Mouse (Mus musculus) embryonic facial prominence, embryonic 12.5 days (tissue): ENCODE results near the gene Arnt. TPM values are rescaled to one million over a fixed set of nuclear protein-coding genes. Genes with fewer than 3 reads are reported as not detected.

Experiments
- ATAC-seq: fragments of 200-750 bp; cut with Nextera tagmentation; 2 replicates; pipeline ENCODE4 v1.8.0; 2017; ENCODE audit not compliant: insufficient number of reproducible peaks, insufficient read depth, low FRiP score, low TSS enrichment
- H3K27ac ChIP-seq: fragments of 300-500 bp; sonication (generic); 2 replicates; pipeline ENCODE4 v1.5.1; 2016; ENCODE audit warnings: mild to moderate bottlenecking
- H3K27me3 ChIP-seq: fragments of 300-500 bp; sonication (generic); 2 replicates; pipeline ENCODE4 v1.6.1; 2016; ENCODE audit warnings: mild to moderate bottlenecking, moderate library complexity
- H3K36me3 ChIP-seq: fragments of 300-500 bp; sonication (generic); 2 replicates; pipeline ENCODE4 v1.6.1; 2016; ENCODE audit warnings: mild to moderate bottlenecking
- H3K4me1 ChIP-seq: fragments of 300-500 bp; sonication (generic); 2 replicates; pipeline ENCODE4 v1.6.1; 2016
- H3K4me2 ChIP-seq: fragments of 300-500 bp; sonication (generic); replicated peaks from 2 replicates; pipeline ENCODE4 v1.6.1; 2016; ENCODE audit warnings: mild to moderate bottlenecking, moderate library complexity
- H3K4me3 ChIP-seq: fragments of 300-500 bp; sonication (generic); 2 replicates; pipeline ENCODE4 v1.5.1; 2016; ENCODE audit warnings: mild to moderate bottlenecking
- H3K9ac ChIP-seq: fragments of 300-500 bp; sonication (generic); 2 replicates; pipeline ENCODE4 v1.6.1; 2016; ENCODE audit warnings: mild to moderate bottlenecking, moderate library complexity
- H3K9me3 ChIP-seq: fragments of 300-500 bp; sonication (generic); 2 replicates; pipeline ENCODE4 v1.6.1; 2016; ENCODE audit warnings: mild to moderate bottlenecking, moderate library complexity
- WGBS: fragments of 180-500 bp; shearing (Covaris S2); methylation state at CpG from one replicate; pipeline ENCODE4 v1.1.7; 2016; 5-methylcytosine and 5-hydroxymethylcytosine counted together
- polyA plus RNA-seq: library from polyadenylated mRNA; unstranded; fragments of >200 nt; fragmentation: Nextera tagmentation; extraction: Ambion mirVana; gene quantifications from 2 replicates; pipeline ENCODE4 v1.2.1, GENCODE M21; 2016

The Arnt gene
- polyA plus RNA-seq, 1 experiment from 2014 or later: 53.6 TPM

DNA sequence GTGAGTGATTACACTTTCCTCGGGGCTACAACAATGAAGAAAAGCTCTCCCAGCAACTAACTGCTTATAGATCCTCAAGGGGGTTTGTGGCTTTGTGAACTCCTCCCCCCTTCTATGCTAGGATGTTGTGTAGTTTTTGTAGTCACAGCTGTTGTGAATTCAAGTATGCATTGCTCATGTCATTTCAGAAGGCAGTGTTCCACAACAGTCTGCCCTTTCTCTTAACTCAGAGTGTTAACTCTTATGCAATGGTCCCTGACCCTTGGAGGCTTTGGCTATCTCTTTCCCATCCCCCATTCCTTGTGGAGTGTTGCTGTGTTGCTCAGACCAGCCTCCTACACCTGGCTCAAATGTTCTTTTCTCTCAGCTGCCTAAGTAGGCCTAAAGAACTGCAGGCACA lies 25.2 kb downstream of the Arnt start:
- no peak overlapping the region for H3K4me2 ChIP-seq
- ATAC-seq: no peak
- no peaks in the 10 kb centered on the region for H3K27me3 ChIP-seq
- no peak overlapping the region for H3K4me3 ChIP-seq
- H3K36me3 ChIP-seq: peaks cover 25% of the 10 kb centered on the region
- H3K9ac ChIP-seq: no peak overlapping the region
- H3K9me3 ChIP-seq: no peaks in the 10 kb centered on the region
- WGBS: 74% methylated on average over 1 of the region's 1 CpGs
- H3K27ac ChIP-seq: no peak overlapping the region
- no peaks in the 10 kb centered on the region for H3K4me1 ChIP-seq

DNA sequence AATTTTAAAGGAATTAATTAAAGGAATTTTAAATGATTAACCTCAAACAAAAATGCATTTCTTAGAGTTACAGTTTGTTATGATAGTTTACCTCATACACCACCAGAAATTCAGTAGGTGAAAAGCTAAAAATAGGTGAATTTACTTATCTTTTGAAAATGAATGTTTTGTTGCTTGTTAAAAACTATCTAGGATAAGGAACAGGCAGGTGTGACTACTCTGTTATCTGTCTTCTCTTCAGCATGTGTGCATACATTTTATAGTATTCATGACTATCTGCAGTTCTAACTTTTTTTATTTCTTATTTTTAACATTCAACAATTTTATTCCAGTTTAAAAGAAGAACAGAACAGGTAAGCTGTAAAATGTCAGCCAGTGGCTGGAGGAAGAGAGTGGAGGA lies 29.7 kb downstream of the Arnt start:
- no peak overlapping the region for H3K4me3 ChIP-seq
- H3K27ac ChIP-seq: no peak overlapping the region
- H3K27me3 ChIP-seq: no peaks in the 10 kb centered on the region
- no peak overlapping the region for H3K9ac ChIP-seq
- H3K4me1 ChIP-seq: no peaks in the 10 kb centered on the region
- no peaks in the 10 kb centered on the region for H3K9me3 ChIP-seq
- H3K36me3 ChIP-seq: peaks cover 25% of the 10 kb centered on the region
- ATAC-seq: no peak
- H3K4me2 ChIP-seq: no peak overlapping the region

DNA sequence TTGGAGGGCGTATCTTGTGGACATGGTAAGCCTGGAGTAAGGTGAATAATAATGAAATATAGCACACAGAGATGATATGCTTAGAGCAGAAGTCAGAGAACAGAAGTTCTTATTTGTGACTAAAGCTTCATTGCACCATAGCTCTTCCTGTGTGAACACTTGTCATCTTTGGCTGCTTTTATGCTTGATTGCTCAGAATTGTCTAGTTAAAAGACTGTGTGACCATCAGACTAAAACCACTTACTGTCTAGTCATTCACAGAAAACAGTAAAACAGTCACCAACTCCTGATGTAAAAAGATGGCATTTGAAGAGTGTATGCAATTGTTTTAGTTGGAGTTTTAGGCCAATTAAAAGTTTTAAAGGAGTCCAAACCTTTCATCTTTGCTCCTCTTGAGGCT lies 44.8 kb downstream of the Arnt start:
- H3K9me3 ChIP-seq: no peaks in the 10 kb centered on the region
- no peak overlapping the region for H3K9ac ChIP-seq
- no peak overlapping the region for H3K27ac ChIP-seq
- no peak overlapping the region for H3K4me3 ChIP-seq
- H3K4me1 ChIP-seq: no peaks in the 10 kb centered on the region
- H3K27me3 ChIP-seq: no peaks in the 10 kb centered on the region
- peaks cover 63% of the 10 kb centered on the region for H3K36me3 ChIP-seq
- no peak overlapping the region for H3K4me2 ChIP-seq
- no peak for ATAC-seq
- 100% methylated on average over 1 of the region's 1 CpGs for WGBS

DNA sequence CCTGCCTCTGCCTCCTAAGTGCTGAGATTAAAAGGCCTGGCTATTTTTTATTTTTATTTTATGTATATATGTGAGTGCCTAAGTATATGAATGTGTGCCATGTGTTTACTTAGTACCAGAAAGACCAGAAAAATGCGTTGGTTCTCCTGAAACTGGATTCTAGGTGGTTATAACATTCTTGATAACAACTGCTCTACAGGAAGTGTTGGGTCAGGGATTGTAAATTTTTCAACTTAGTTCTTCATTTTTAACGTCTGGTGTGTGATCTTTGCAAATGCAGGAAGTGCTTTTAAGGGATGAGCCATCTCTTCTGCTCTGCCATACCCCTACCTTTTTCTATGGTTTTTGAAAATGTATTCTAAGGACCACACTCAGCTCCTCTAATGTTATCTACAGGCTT lies 52.2 kb downstream of the Arnt start:
- ATAC-seq: no peak
- no peaks in the 10 kb centered on the region for H3K27me3 ChIP-seq
- no peak overlapping the region for H3K27ac ChIP-seq
- H3K4me1 ChIP-seq: no peaks in the 10 kb centered on the region
- 80% methylated on average over 2 of the region's 2 CpGs for WGBS
- peaks cover 59% of the 10 kb centered on the region for H3K36me3 ChIP-seq
- no peaks in the 10 kb centered on the region for H3K9me3 ChIP-seq
- H3K9ac ChIP-seq: no peak overlapping the region
- H3K4me3 ChIP-seq: no peak overlapping the region
- no peak overlapping the region for H3K4me2 ChIP-seq

DNA sequence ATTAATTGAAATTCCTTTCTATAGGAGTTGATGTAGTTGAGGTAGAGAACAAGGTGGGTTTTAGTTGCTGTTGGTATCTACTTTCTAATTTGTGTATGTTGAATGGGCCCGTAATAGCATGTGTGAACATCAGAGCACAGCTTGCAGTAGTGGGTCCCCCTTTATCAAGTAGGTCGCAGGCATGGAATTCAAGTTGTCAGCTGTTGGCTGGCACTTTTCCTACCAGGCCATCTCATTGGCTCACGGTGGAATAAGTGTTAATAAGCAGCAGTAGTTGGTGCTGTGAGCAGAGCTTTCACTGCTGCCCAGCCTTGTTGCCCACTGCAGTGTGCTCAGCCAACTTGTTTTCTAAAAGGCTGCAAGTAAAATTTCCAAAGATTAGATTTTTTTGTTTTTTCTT lies 54.5 kb downstream of the Arnt start:
- Histone ChIP-seq H3K4me2 (no peak overlapping the region), H3K36me3 (peaks cover 58% of the 10 kb centered on the region), H3K9me3 (no peaks in the 10 kb centered on the region)

DNA sequence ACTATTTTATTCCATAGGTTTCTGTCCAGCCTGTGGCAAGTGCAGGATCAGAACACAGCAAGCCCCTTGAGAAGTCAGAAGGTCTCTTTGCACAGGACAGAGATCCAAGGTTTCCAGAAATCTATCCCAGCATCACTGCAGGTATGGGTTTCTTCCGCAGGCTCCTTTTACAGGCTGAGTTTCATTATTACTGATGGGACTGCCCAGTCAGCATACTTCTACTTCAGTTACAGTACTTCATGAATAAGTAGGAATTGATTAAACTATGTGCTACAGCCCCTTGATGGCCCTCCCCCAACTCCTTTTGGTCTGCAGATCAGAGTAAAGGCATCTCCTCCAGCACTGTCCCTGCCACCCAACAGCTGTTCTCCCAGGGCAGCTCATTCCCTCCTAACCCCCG lies 56.0 kb downstream of the Arnt start:
- Histone ChIP-seq H3K9me3 (no peaks in the 10 kb centered on the region), H3K4me1 (peaks cover 6% of the 10 kb centered on the region; the same call in 1 of the 2 replicates), H3K27ac (no peak overlapping the region), H3K4me3 (no peak overlapping the region), H3K9ac (no peak overlapping the region), H3K27me3 (no peaks in the 10 kb centered on the region), H3K4me2 (no peak overlapping the region), H3K36me3 (peaks cover 66% of the 10 kb centered on the region)
- 92% methylated on average over 2 of the region's 2 CpGs for WGBS
- no peak for ATAC-seq

More for the DNA sequence above, 54.5 kb downstream of the Arnt start:
- ATAC-seq: no peak
- Histone ChIP-seq H3K4me3 (no peak overlapping the region), H3K4me1 (peaks cover 1% of the 10 kb centered on the region; the same call in 1 of the 2 replicates), H3K9ac (no peak overlapping the region), H3K27me3 (no peaks in the 10 kb centered on the region), H3K27ac (no peak overlapping the region)
- WGBS: 88% methylated on average over 3 of the region's 3 CpGs

DNA sequence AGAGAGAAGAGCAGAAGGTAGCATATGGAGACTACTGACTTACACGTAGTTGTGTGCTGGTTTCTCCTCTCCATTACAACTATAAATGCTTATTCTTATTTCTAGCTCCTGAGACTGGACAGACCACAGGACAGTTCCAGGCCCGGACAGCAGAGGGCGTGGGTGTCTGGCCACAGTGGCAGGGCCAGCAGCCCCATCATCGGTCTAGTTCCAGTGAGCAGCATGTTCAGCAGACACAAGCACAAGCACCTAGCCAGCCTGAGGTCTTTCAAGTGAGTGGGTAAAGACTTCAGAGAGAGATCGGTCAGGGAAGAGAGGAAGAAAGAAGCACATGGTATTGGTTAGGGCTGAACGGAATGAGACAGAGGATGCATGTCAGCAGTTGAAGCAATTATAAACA lies 60.2 kb downstream of the Arnt start:
- ATAC-seq: peak; percentile 52; the same call in 1 of the 2 replicates
- 36% methylated on average over 6 of the region's 6 CpGs for WGBS
- peaks cover 41% of the 10 kb centered on the region for H3K36me3 ChIP-seq

DNA sequence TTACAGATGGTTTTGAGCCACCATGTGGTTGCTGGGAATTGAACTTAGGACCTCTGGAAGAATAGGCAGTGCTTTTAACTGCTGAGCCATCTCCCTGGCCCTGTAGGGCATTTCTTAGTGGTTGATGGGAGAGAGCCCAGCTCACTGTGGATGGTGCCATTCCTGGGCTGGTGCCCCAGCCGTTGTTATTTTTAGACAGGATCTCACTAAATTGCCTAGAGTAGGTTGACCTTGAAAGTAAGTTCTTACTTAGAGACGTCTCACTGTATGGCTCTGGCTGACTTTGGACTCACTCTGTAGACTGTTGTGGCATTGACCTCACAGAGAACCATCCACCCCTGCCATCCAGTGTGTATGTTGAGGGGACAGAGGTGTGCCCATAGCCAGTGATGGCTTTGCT lies 64.0 kb downstream of the Arnt start:
- Histone ChIP-seq H3K4me2 (0 out of 2 replicates have a peak overlapping the region, but pooled peaks have one; percentile 48), H3K27ac (no peak overlapping the region), H3K9ac (no peak overlapping the region), H3K27me3 (no peaks in the 10 kb centered on the region), H3K4me3 (no peak overlapping the region), H3K36me3 (peaks cover 21% of the 10 kb centered on the region), H3K4me1 (peaks cover 20% of the 10 kb centered on the region; the same call in 1 of the 2 replicates), H3K9me3 (no peaks in the 10 kb centered on the region)
- 82% methylated on average over 2 of the region's 2 CpGs for WGBS
- no peak for ATAC-seq

More for the DNA sequence above, 60.2 kb downstream of the Arnt start:
- Histone ChIP-seq H3K9ac (no peak overlapping the region), H3K27ac (peak overlapping the region; percentile 79), H3K27me3 (no peaks in the 10 kb centered on the region), H3K9me3 (no peaks in the 10 kb centered on the region), H3K4me3 (no peak overlapping the region), H3K4me2 (no peak overlapping the region; the same call in 1 of the 2 replicates), H3K4me1 (peaks cover 13% of the 10 kb centered on the region; the same call in 1 of the 2 replicates)

DNA sequence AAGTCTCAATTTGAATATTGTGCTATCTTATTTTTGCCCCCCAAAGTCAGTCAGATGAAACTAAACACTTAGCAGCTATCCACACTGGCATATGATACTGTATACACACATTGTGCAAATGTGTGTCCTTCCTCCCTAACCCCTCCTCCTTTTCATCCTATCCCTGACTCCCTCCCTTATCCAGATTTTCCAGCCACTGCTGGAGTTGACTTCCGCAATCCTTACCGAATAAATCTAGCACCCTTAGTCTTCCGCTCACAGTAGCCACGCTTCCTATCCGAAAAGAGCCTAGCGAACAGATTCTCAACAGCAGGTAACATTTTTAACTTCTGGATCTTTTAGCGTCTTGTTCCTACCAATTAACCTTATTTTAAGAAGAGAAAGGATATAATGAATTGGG lies 64.8 kb downstream of the Arnt start, which contains the start of gene Ctsk:
Ctsk (plus strand) TSS at position 233 of the 400 bp plus-strand sequence.
- H3K27me3 ChIP-seq: no peaks in the 10 kb centered on the region
- no peaks in the 10 kb centered on the region for H3K9me3 ChIP-seq
- 57% methylated on average over 7 of the region's 7 CpGs for WGBS
- peak within 1 kb of the TSS; percentile 48 for H3K4me2 ChIP-seq
- H3K9ac ChIP-seq: peak within 1 kb of the TSS; percentile 39
- peaks cover 18% of the 10 kb centered on the region for H3K36me3 ChIP-seq
- ATAC-seq: no peak
- peaks cover 17% of the 10 kb centered on the region; the same call in 1 of the 2 replicates for H3K4me1 ChIP-seq
- peak within 1 kb of the TSS; percentile 28 for H3K4me3 ChIP-seq
- peak within 1 kb of the TSS; percentile 87 for H3K27ac ChIP-seq

DNA sequence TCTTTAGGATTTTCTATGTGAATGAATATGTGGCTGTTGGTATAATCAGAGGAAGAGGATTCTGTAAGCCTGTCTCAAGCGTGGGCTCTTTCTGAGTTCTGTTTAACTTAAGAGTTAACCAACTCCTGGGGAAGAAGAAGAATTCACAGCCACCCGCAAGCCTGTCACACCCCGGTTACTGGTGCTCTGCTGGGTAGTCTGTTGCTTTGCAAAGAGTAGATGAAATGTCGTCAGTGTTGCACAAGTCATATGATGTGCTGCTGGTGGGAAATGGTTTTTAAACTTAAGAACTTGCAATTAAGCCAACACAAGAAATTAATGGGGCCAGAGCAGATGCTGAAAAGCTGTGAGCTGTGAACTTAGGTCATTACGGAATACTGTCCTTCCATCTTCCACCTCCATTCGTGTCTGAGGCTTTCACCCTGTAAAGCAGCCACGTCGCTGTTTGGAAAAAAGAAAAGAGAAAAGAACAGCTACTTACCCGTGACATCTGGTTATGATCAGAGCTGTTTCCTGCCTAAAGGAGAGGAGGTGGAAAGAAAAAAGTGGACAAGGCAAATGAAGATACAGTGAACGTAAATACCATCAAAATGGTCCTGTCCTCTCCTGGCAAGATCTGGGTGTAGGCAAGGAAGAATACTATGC lies 65.4 kb downstream of the Arnt start:
- peak overlapping the region; percentile 39 for H3K9ac ChIP-seq
- 24% methylated on average over 10 of the region's 10 CpGs for WGBS
- no peak for ATAC-seq
- H3K36me3 ChIP-seq: peaks cover 13% of the 10 kb centered on the region; the same call in 1 of the 2 replicates
- H3K9me3 ChIP-seq: no peaks in the 10 kb centered on the region
- peak overlapping the region; percentile 28 for H3K4me3 ChIP-seq
- H3K4me2 ChIP-seq: peak overlapping the region; percentile 48
- peaks cover 13% of the 10 kb centered on the region; the same call in 1 of the 2 replicates for H3K4me1 ChIP-seq
- peak overlapping the region; percentile 87 for H3K27ac ChIP-seq
- H3K27me3 ChIP-seq: no peaks in the 10 kb centered on the region

DNA sequence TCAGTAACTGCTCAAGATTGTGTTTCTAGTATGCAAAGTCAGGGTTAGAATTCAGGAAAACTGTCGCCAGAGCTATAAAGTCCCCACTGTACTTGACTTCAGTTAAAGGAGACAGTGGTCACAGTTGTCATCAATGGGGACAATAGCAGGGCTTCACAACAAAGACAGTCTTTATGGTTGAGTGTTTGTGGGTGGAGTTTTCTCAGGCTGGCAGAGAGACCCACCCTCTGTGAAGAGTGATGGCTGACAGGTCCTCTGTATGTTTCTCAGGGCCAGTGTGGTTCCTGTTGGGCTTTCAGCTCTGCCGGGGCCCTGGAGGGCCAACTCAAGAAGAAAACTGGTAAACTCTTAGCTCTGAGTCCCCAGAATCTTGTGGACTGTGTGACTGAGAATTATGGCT lies 68.1 kb downstream of the Arnt start:
- Histone ChIP-seq H3K27ac (no peak overlapping the region), H3K36me3 (peaks cover 12% of the 10 kb centered on the region; the same call in 1 of the 2 replicates), H3K9ac (no peak overlapping the region), H3K27me3 (no peaks in the 10 kb centered on the region), H3K4me2 (no peak overlapping the region), H3K4me3 (no peak overlapping the region), H3K4me1 (peaks cover 13% of the 10 kb centered on the region; the same call in 1 of the 2 replicates), H3K9me3 (no peaks in the 10 kb centered on the region)
- whole genome bisulfite sequencing: 45% methylated on average over 2 of the region's 2 CpGs
- ATAC-seq: no peak

DNA sequence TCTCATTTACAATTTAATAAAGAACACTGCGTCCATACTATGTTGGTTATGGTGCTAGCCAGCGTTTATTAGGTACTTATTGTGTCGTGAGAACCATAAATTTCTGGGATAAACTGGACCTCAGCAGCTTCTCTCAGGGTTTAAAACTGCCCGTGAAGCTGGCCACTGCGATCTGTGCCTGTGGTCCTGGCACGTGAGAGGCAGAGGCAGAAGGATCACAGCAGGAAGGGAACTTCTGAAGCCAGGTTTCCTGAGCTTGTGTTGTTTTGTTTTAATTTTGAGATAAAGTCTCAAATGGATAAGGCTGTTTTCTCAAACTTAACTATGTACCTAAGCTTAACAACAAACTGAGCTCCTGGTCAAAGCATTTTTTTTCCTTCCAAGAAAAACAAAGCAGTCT lies 75.2 kb downstream of the Arnt start:
- peaks cover 8% of the 10 kb centered on the region; the same call in 1 of the 2 replicates for H3K36me3 ChIP-seq
- WGBS: 77% methylated on average over 6 of the region's 6 CpGs

More for the DNA sequence above, 75.2 kb downstream of the Arnt start:
- Histone ChIP-seq H3K27ac (no peak overlapping the region), H3K4me2 (no peak overlapping the region), H3K27me3 (no peaks in the 10 kb centered on the region), H3K4me1 (no peaks in the 10 kb centered on the region), H3K4me3 (no peak overlapping the region), H3K9me3 (no peaks in the 10 kb centered on the region), H3K9ac (no peak overlapping the region)
- no peak for ATAC-seq
